Mouse (Mus musculus) adrenal gland, adult 18-20 months (tissue): ENCODE data around the gene Phyh. TPM values are rescaled to one million over a fixed set of nuclear protein-coding genes. Genes with fewer than 3 reads are reported as not detected.
A peak's percentile ranks its signal among the peaks of the same experiment; 100 is the strongest.

Experiments
- DNase-seq, 2 experiments: peaks; one replicate each; pipeline ENCODE4 v3.0.0; 2021 to 2022; ENCODE audit warnings: low spot score in 2 of 2
- long read RNA-seq, 2 experiments: library from polyadenylated mRNA; stranded (forward); transcript quantifications; one replicate each; pipeline ENCODE4 v2.0.0; 2021
- total RNA-seq, 2 experiments: library from RNA; stranded (reverse); gene quantifications; 1 replicate in 1 of 2; 2 replicates in 1 of 2; pipeline ENCODE4 v1.2.3; 2021

Gene Phyh
- 100 to 1,000 TPM; 343 to 349 TPM for total RNA-seq
- long read RNA-seq, experiment 1, transcript Phyh-201 (9 exons, 1,438 nt) = major isoform, 151 of 160 reads
- long read RNA-seq, experiment 1, partial matches to known transcripts = 2 of 160 reads
- long read RNA-seq, experiment 1, other reads (novel, unspliced or antisense) = 7 of 160 reads
- long read RNA-seq, experiment 2, transcript Phyh-201 (9 exons, 1,438 nt) = major isoform, 209 of 234 reads
- long read RNA-seq, experiment 2, partial matches to known transcripts = 12 of 234 reads
- long read RNA-seq, experiment 2, other reads (novel, unspliced or antisense) = 11 of 234 reads

- DNase-seq = peak; percentile 82 to 86
Measured at GRCm38 (mm10) chr2:4918860-4919739, at the start of gene Phyh. Gene Phyh, plus strand, starts transcription at chr2:4919019.

DNA sequence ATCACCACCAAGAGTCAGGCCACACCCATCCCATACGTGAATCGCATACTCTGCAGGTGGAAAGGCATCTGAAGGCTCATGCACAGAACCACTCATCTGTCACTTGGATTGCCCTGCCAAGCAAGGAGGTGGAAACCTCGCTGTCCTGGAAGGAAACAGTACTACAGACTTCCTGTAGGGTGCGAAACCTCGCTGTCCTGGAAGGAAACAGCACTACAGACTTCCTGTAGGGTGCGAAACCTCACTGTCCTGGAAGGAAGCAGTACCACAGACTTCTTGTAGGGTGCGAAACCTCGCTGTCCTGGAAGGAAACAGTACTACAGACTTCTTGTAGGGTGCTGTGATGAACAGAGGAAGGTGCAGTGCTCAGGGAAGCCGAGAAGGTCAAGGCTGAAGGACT is 46.1 kb upstream of the Phyh start:
- DNase-seq = no peak

- DNase-seq = peak; percentile 29 to 51
Measured at GRCm38 (mm10) chr2:4873331-4873730, 45.5 kb upstream of the Phyh start.

DNA sequence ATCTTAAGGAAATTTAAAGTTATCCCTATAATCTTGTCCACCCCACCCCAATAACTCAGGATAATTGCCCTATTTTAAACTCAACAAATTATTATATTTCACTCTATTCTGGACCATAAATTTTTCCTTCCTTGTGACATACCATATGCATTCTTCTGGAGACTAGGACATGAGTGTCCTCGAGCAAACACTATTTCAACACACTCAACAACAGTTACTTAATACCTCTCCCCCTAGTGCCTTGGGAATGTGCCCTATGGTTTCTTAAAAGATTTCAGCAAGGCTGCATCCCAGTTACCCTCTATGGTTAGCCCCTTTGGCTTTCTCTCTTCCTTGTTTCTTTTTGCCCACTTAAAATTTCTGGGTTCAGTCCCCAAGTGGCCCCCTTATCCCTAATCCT is 43.7 kb upstream of the Phyh start:
- no peak for DNase-seq

DNA sequence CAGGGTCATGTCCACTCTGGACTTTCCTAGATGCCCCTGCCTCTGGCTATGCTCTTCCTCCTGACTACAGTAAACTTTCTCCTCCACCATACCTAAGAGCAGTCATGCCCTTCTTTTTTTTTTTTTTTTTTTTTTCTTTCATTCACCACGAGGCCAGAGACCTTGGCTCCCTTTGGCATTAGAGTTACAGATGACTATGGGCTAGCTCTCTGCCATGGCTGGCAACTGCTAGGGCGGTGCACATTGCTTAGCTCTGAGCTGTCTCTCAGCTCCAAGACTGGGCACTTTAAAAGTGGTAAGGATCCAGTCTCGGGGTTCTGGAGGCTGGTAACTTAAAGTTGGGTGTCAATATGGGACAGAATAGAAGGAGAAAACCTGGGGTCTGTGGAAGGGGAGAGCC is 42.7 kb upstream of the Phyh start:
- DNase-seq = no peak

- DNase-seq = peak; percentile 33 to 47
Measured at GRCm38 (mm10) chr2:4880737-4881349, 38.0 kb upstream of the Phyh start.

- DNase-seq = peak; percentile 80 to 81
Measured at GRCm38 (mm10) chr2:4881350-4882248, 37.2 kb upstream of the Phyh start, which contains the start of gene Sephs1. Gene Sephs1, plus strand, starts transcription at chr2:4881564.

DNA sequence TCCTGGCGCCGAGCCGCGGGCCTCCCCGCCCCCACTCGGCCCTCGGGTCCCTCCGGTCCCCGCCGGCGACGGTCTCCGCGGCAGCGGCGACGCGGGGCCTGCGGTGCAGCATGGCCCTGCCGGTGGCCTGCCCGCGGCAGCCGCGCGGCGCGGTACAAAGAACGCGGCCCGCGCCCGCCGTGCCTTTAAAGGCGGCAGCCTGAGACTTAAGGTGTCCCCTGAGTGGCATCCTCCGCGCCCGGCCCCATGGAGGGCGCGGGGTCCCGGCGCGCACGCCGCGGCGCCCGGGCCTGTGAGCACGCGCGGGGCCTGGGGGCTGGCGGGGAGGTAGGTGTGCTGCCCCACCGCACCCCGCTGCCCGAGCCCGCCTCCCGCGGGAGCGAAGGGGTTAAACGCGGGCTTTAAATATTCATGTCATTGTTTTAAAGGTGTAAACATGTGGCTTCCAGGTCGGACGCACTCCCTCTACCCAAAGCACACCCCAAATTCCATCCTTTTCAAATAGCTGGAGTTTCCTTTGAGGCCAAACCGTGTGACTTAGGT is 36.5 kb upstream of the Phyh start:
- peak; percentile 72 to 75 for DNase-seq

DNA sequence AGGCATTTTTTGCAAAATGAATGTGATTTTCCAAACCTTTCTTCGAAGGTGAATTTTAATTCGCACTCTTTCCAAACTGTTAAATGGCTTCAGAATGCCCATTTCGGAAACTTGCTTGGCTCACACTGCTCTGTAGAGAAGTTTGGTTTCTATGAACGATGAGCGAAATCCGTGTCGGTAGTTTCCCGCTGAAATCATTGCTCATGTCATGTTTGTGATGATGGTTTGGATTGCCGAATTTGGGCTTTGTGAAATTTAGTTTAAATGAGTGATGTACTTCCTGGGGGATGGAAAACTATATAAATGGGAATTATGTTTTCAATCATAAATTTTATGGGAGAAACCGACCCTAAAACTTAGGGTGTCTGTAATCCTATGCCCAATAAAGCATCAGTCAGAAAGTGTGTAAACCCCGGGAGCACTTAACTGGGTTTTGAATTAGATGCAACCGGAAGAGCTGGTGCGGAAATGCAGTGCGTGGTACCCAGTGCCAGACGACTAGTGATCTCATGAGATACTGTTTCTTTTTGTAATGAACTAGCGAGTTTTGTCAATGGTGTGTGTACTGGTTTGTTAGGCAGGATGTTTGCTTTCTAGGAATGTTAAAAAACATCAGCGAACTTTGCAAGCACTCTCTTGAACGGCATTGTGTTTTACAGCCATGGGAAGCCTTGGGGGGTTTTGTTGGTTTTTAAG is 35.7 kb upstream of the Phyh start:
- no peak for DNase-seq

- DNase-seq = no peak
Measured at GRCm38 (mm10) chr2:4886896-4887295, 31.9 kb upstream of the Phyh start.

DNA sequence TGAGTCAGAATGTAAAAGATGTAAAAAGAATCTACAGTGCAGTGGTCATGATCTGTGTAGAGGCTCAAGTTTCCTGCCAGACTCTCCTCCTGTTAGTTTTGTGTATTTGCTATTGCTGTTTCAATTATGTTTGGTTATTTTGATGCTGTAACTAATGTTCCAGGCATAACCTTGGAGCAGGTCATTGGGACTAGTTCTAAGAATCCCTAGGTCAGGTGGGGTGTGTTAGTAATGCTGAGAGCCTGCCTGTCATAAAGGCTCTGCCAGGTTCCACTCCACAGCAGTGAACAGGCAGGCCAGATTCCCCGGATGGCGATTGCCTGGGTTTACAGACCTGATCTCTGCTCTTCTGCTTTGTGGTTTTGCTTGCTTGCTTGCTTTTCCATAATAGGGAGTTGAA is 23.2 kb upstream of the Phyh start:
- DNase-seq = no peak

DNA sequence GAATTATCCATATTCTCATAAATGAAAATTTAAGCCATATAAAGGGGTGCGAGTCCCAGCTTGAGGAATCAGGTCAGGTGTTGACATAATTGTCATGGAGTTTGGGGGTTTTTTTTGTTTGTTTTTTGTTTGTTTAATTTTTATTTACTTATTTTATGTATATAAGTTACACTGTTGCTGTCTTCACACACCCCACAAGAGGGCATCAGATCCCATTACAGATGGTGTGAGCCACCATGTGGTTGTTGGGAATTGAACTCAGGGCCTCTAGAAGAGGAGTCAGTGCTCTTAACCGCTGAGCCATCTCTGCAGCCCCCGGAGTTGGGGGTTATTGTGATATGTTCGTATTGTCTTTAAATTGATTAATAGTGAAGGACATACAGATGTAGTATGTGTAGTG is 21.8 kb upstream of the Phyh start:
- no peak for DNase-seq

DNA sequence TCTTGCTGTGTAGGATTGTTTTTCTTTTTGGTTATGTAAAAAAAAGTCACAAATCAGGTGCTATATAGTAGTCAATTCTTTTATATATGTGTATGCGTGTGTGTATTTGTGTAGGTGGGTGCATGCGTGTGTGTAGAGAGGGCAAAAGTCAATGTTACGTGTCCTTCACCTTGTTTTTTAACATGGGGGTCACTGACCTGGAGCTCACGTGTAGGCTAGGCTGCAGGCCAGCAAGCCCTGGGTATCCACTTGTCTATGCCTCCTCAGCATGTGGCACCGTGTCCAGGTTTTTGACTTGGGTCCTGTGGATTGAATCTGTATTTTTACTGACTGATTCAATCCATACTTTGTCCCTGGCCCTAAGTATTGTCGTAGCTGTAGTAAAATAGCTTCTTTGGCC is 18.2 kb upstream of the Phyh start:
- DNase-seq = no peak

DNA sequence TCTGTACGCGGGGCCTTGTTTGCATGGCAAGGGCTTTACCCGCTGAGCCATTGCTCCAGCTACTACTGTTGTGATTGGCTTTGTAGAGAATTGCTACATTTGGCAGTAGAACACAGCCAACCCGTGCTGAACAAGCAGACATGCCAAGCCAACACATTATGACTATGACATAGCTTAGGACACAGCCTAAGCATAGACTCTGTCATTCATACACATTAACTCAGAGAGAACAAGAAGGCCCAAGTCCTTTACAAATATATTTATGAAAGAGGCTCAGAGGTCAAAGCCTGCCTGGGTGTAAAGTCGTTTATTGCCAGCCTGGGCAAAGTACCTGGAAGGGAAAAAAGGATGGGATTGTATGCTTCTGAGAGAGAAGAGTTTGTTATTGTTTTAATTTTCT is 16.5 kb upstream of the Phyh start:
- DNase-seq = no peak

GRCm38 (mm10) chr2:4907120-4907519 is 11.7 kb upstream of the Phyh start:
- no peak for DNase-seq

DNA sequence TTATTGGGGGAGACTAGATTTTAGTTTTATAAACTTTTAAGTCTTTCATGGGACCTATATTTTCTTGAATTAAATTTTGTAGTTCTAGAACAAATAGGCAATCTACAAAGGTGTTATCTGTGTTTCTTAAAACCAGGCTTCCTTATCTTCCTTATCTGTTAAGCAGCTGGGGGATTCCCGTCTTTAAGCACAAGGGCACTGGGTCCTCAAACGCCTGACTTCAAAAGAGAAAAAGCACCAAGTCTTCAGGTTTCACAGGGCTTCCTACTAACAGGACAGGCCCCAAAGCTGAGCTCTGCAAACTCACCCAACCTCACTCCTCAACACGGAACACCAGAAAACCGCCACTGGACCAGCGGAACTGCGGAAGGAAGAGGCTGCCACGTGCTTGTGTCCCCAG is 10.9 kb upstream of the Phyh start:
- no peak for DNase-seq

GRCm38 (mm10) chr2:4908771-4909315 is 10.0 kb upstream of the Phyh start:
- no peak for DNase-seq

GRCm38 (mm10) chr2:4909909-4910308 is 8.9 kb upstream of the Phyh start:
- no peak for DNase-seq

GRCm38 (mm10) chr2:4910521-4910920 is 8.3 kb upstream of the Phyh start:
- DNase-seq = no peak

GRCm38 (mm10) chr2:4913949-4914348 is 4.9 kb upstream of the Phyh start:
- DNase-seq = no peak
